Comparison of ENCODE assay signal across 14 mouse cellular contexts in the genomic region with DNA sequence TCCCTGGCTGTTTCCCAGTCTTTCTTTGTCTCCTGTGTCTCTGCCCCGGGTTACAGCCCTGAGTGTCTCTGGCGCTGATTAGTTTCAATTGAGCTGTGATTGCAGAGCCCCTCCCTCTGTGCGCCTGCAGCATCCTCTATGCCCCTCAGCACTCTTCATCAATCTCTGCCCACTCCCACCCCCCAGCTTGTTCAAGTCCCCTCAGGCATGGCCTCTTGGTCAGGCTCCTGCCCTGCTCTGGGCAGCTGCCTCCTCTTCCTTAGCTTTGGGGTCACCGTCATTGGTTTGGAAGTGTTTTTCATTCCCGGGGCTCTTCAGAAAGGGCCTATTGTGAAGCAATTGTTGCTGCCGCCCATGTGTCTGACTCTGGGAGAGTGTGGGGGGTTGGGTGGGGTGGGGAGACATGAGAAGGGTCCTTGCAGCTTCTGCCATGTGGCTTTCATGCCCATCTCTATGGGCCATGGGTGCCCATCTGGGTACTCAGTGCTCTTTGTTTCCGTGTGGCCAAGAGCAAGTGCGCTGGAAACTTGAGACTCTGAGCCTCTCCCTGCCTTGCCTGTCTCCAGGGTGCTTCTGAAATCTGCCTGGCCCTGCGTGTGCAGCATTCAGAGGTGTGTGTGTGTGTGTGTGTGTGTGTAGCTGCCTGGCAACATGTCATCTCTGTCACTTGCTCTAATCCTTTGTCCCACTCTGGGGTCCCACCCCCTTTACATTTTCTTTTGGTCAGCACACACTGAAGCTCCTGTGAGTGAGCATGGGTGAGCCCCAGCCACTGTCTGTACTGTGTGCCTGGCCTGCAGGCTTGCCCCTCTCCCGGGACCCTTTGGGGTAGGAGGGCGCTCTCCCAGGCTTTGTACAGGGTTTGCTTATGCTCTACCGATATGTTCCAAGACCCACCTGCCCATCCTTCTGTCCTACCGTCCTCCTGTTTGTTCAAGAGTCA. TPM values are rescaled to one million over a fixed set of nuclear protein-coding genes. Genes with fewer than 3 reads are reported as not detected.
DNase-seq lines count a peak whose midpoint lies in the region; ATAC-seq lines count a peak whose summit lies in the region.
"Had no signal": no experiment of that assay in that cellular context is flagged by ENCODE, and none has a peak within 500 bp of the region (broad histone marks: within the 10 kb centered on the region; RNA-seq: fewer than 3 reads in every experiment).

No protein-coding gene starts in this region.

- H3K4me1 ChIP-seq in forebrain, embryonic 13.5 days = peaks cover 80% of the 10 kb centered on the region
- peaks cover 57% of the 10 kb centered on the region for H3K4me1 ChIP-seq in limb, embryonic 15.5 days

- 11% methylated on average over 13 of the region's 13 CpGs for WGBS in forebrain, embryonic 13.5 days
- 27% methylated on average over 13 of the region's 13 CpGs for whole genome bisulfite sequencing in limb, embryonic 15.5 days

- intact Hi-C loops in left cerebral cortex, postnatal 4 days (cut with DNase I) = loop anchor here (5.0 kb wide), 1 partner anchor 87 kb away; a partner anchor contains a TSS
- intact Hi-C loops in left cerebral cortex, postnatal 25 days (cut with DNase I) = no loop called here

- H3K4me2 ChIP-seq in forebrain, embryonic 13.5 days = peak overlapping the region; percentile 17
- H3K4me2 ChIP-seq in limb, embryonic 15.5 days = no peak overlapping the region

- peak overlapping the region; percentile 96 for H3K27ac ChIP-seq in forebrain, embryonic 13.5 days
- H3K27ac ChIP-seq in limb, embryonic 15.5 days = peak overlapping the region; percentile 63
- H3K27ac ChIP-seq: liver, embryonic 14.5 days had no signal

- H3K4me3 ChIP-seq in forebrain, embryonic 13.5 days = no peak overlapping the region
- no peak overlapping the region for H3K4me3 ChIP-seq in limb, embryonic 15.5 days

- no peaks in the 10 kb centered on the region for H3K9me3 ChIP-seq in forebrain, embryonic 13.5 days (replicated peaks)
- no peaks in the 10 kb centered on the region for H3K9me3 ChIP-seq in limb, embryonic 15.5 days

- H3K27me3 ChIP-seq in forebrain, embryonic 13.5 days = no peaks in the 10 kb centered on the region
- no peaks in the 10 kb centered on the region for H3K27me3 ChIP-seq in limb, embryonic 15.5 days

- peak; percentile 62 for ATAC-seq in forebrain, embryonic 13.5 days
- 0 out of 2 replicates have a peak, but pooled peaks have one; percentile 43 for ATAC-seq in limb, embryonic 15.5 days (ENCODE audit: insufficient number of reproducible peaks, low FRiP score, low TSS enrichment, low read depth)

- peak overlapping the region; percentile 52 for H3K9ac ChIP-seq in forebrain, embryonic 13.5 days
- no peak overlapping the region for H3K9ac ChIP-seq in limb, embryonic 15.5 days
- H3K9ac ChIP-seq: liver, embryonic 14.5 days had no signal

- DNase-seq in left cerebral cortex, postnatal 4 days = peak; percentile 29
- no peak for DNase-seq in left cerebral cortex, postnatal 25 days (ENCODE audit: low spot score in 2 of 2)
- peak; percentile 85 for DNase-seq in retina, postnatal 1 day
- no peak for DNase-seq in cerebellum, adult 18-20 months
- DNase-seq in right cerebral cortex, postnatal 10 days (ENCODE audit: low spot score in 2 of 2) = no peak
- DNase-seq in liver = no peak
- DNase-seq: adrenal gland, adult 8-10 months; cerebellum, postnatal 25 days; gastrocnemius, postnatal 36 days; kidney, adult 2 months; thymus, adult 18-20 months had no signal

- H3K36me3 ChIP-seq in forebrain, embryonic 13.5 days (ENCODE audit: poor library complexity, severe bottlenecking) = peaks cover 13% of the 10 kb centered on the region
- H3K36me3 ChIP-seq in limb, embryonic 15.5 days = no peaks in the 10 kb centered on the region

RNA-seq across cellular contexts. Expression of a gene that starts 57.5 kb away (rescaled TPM):
- 10 to 100 TPM; 92.0 to 94.5 TPM for total RNA-seq in left cerebral cortex, postnatal 4 days (2021)
- total RNA-seq in left cerebral cortex, postnatal 25 days (2021) = 100 to 1,000 TPM; 116 to 137 TPM
- 28.9 and 35.1 TPM in 2 replicates for polyA plus RNA-seq in forebrain, embryonic 13.5 days (2015; fragmentation: Nextera tagmentation; extraction: Ambion mirVana)
- polyA plus RNA-seq in limb, embryonic 15.5 days (2015; fragmentation: Nextera tagmentation; extraction: Ambion mirVana) = 14.8 and 18.5 TPM in 2 replicates

Comparison
In these comparisons a context has a peak if more than half of its experiments do, and no peak if none do; other contexts are left out.
1. DNase-seq: peak in left cerebral cortex, postnatal 4 days (single experiment) and retina, postnatal 1 day (single experiment); none in left cerebral cortex, postnatal 25 days (0 of 2), cerebellum, adult 18-20 months (0 of 2), right cerebral cortex, postnatal 10 days (0 of 2) and liver (single experiment).